Mouse (Mus musculus) brain, adult 2 months (tissue): ENCODE measurements around the gene Dtnbp1.

ENCODE experiments used
- DNase-seq: peaks from one replicate; pipeline ENCODE4 v3.0.0; 2011; ENCODE audit warnings: low read depth, low spot score

The Dtnbp1 gene

GRCm38 (mm10) chr13:45001911-45002615 lies at the start of gene Dtnbp1:
Gene Dtnbp1, minus strand, starts transcription at chr13:45002147.
- peak; percentile 80 for DNase-seq

GRCm38 (mm10) chr13:45049261-45050020 lies 47.5 kb upstream of the Dtnbp1 start:
- DNase-seq, result peak; percentile 81

- DNase-seq, result no peak
Observed at GRCm38 (mm10) chr13:45043466-45043865, 41.5 kb upstream of the Dtnbp1 start.

- DNase-seq, result no peak
Observed at GRCm38 (mm10) chr13:45040741-45041140, 38.8 kb upstream of the Dtnbp1 start.

- DNase-seq, result no peak
Observed at GRCm38 (mm10) chr13:45040195-45040594, 38.2 kb upstream of the Dtnbp1 start.

GRCm38 (mm10) chr13:45036417-45036816 lies 34.5 kb upstream of the Dtnbp1 start:
- no peak for DNase-seq

GRCm38 (mm10) chr13:45034759-45035158 lies 32.8 kb upstream of the Dtnbp1 start:
- DNase-seq, result no peak

GRCm38 (mm10) chr13:45033360-45033759 lies 31.4 kb upstream of the Dtnbp1 start:
- DNase-seq, result no peak

GRCm38 (mm10) chr13:45032484-45032883 lies 30.5 kb upstream of the Dtnbp1 start:
- DNase-seq, result no peak

GRCm38 (mm10) chr13:45031748-45032147 lies 29.8 kb upstream of the Dtnbp1 start:
- DNase-seq, result no peak

GRCm38 (mm10) chr13:45031314-45031713 lies 29.4 kb upstream of the Dtnbp1 start:
- peak; percentile 49 for DNase-seq

GRCm38 (mm10) chr13:45030830-45031229 lies 28.9 kb upstream of the Dtnbp1 start:
- DNase-seq, result peak; percentile 94

- DNase-seq, result no peak
Observed at GRCm38 (mm10) chr13:45029791-45030190, 27.8 kb upstream of the Dtnbp1 start.

GRCm38 (mm10) chr13:45026291-45026690 lies 24.3 kb upstream of the Dtnbp1 start:
- DNase-seq, result no peak

GRCm38 (mm10) chr13:45024821-45025220 lies 22.9 kb upstream of the Dtnbp1 start:
- no peak for DNase-seq

GRCm38 (mm10) chr13:45023356-45024150 lies 21.6 kb upstream of the Dtnbp1 start:
- peak; percentile 70 for DNase-seq

GRCm38 (mm10) chr13:45008150-45008549 lies 6.2 kb upstream of the Dtnbp1 start:
- DNase-seq, result peak; percentile 22

- DNase-seq, result no peak
Observed at GRCm38 (mm10) chr13:45007726-45008125, 5.8 kb upstream of the Dtnbp1 start.

- DNase-seq, result no peak
Observed at GRCm38 (mm10) chr13:45006483-45006882, 4.5 kb upstream of the Dtnbp1 start.

GRCm38 (mm10) chr13:45005861-45006260 lies 3.9 kb upstream of the Dtnbp1 start:
- DNase-seq, result no peak

- DNase-seq, result no peak
Observed at GRCm38 (mm10) chr13:45004987-45005592, 3.1 kb upstream of the Dtnbp1 start.

- no peak for DNase-seq
Observed at GRCm38 (mm10) chr13:45003026-45003425, 1.1 kb upstream of the Dtnbp1 start.
